Mouse (Mus musculus) midbrain, embryonic 14.5 days (tissue): ENCODE data around the gene Polr3a. TPM values are rescaled to one million over a fixed set of nuclear protein-coding genes. Genes with fewer than 3 reads are reported as not detected.

Source experiments
- ATAC-seq: fragments of 200-750 bp; cut with Nextera tagmentation; 2 replicates; pipeline ENCODE4 v1.8.0; 2017; ENCODE audit warnings: moderate number of reproducible peaks, moderate library complexity; ENCODE audit not compliant: low FRiP score, low TSS enrichment
- DNase-seq: peaks from one replicate; pipeline ENCODE4 v3.0.0-alpha.2; 2015
- H3K27ac ChIP-seq: fragments of 300-500 bp; sonication (generic); replicated peaks from 2 replicates; pipeline ENCODE4 v1.5.1; 2014; ENCODE audit warnings: mild to moderate bottlenecking, low read depth, low read length, moderate library complexity
- H3K27me3 ChIP-seq: fragments of 300-500 bp; sonication (generic); 2 replicates; pipeline ENCODE4 v1.6.1; 2014; ENCODE audit warnings: low read length, control low read depth, mixed read lengths; ENCODE audit not compliant: control insufficient read depth, insufficient read depth
- H3K36me3 ChIP-seq: fragments of 300-500 bp; sonication (generic); 2 replicates; pipeline ENCODE4 v1.6.1; 2014; ENCODE audit warnings: low read length, control low read depth; ENCODE audit not compliant: control insufficient read depth, insufficient read depth
- H3K4me1 ChIP-seq: fragments of 300-500 bp; sonication (generic); 2 replicates; pipeline ENCODE4 v1.6.1; 2014; ENCODE audit warnings: mild to moderate bottlenecking, antibody characterized with exemption, low read length, control low read depth; ENCODE audit not compliant: control insufficient read depth, insufficient read depth
- H3K4me2 ChIP-seq: fragments of 300-500 bp; sonication (generic); 2 replicates; pipeline ENCODE4 v1.6.1; 2014; ENCODE audit warnings: mild to moderate bottlenecking, low read length, moderate library complexity
- H3K4me3 ChIP-seq: fragments of 300-500 bp; sonication (generic); replicated peaks from 2 replicates; pipeline ENCODE4 v1.5.1; 2014; ENCODE audit warnings: low read depth, low read length
- H3K9ac ChIP-seq: fragments of 300-500 bp; sonication (generic); replicated peaks from 2 replicates; pipeline ENCODE4 v1.6.1; 2014; ENCODE audit warnings: mild to moderate bottlenecking, low read length, moderate library complexity
- H3K9me3 ChIP-seq: fragments of 300-500 bp; sonication (generic); 2 replicates; pipeline ENCODE4 v1.6.1; 2016; ENCODE audit warnings: low read length, control low read depth, mixed read lengths; ENCODE audit not compliant: control insufficient read depth
- WGBS: fragments of 180-500 bp; shearing (Covaris S2); extraction: QIAGEN DNeasy Blood & Tissue Kit; methylation state at CpG from one replicate; pipeline ENCODE4 v1.1.7; 2014; 5-methylcytosine and 5-hydroxymethylcytosine counted together
- polyA plus RNA-seq: library from polyadenylated mRNA; unstranded; fragments of >200 nt; fragmentation: Nextera tagmentation; extraction: Ambion mirVana; gene quantifications from 2 replicates; pipeline ENCODE4 v1.2.1, GENCODE M21; 2014

Gene Polr3a
- polyA plus RNA-seq, 1 experiment from 2014 or later: 21.0 TPM

- no peak for ATAC-seq
- peaks cover 17% of the 10 kb centered on the region for H3K4me1 ChIP-seq
- no peak overlapping the region for H3K4me3 ChIP-seq
- H3K9me3 ChIP-seq: 0 out of 2 replicates have a peak, but pooled peaks cover 7% of the 10 kb centered on the region
- no peak overlapping the region for H3K27ac ChIP-seq
- no peak overlapping the region for H3K4me2 ChIP-seq
- no peak for DNase-seq
- WGBS: 87% methylated on average over 2 of the region's 2 CpGs
- no peaks in the 10 kb centered on the region for H3K36me3 ChIP-seq
- H3K27me3 ChIP-seq: no peaks in the 10 kb centered on the region
- no peak overlapping the region for H3K9ac ChIP-seq
These were observed 23.8 kb upstream of the Polr3a start for GRCm38 (mm10) chr14:24510679-24511078.

- WGBS: 97% methylated on average over 1 of the region's 1 CpGs
- no peak for ATAC-seq
These were observed 23.4 kb upstream of the Polr3a start for GRCm38 (mm10) chr14:24510218-24510617.

GRCm38 (mm10) chr14:24509557-24509956 is 22.7 kb upstream of the Polr3a start:
- H3K4me2 ChIP-seq: no peak overlapping the region
- no peaks in the 10 kb centered on the region for H3K36me3 ChIP-seq
- no peak overlapping the region for H3K9ac ChIP-seq
- no peak overlapping the region for H3K27ac ChIP-seq
- no peak for ATAC-seq
- peaks cover 17% of the 10 kb centered on the region for H3K4me1 ChIP-seq
- H3K27me3 ChIP-seq: no peaks in the 10 kb centered on the region
- DNase-seq: no peak
- no peak overlapping the region for H3K4me3 ChIP-seq
- WGBS: 61% methylated on average over 5 of the region's 5 CpGs
- 0 out of 2 replicates have a peak, but pooled peaks cover 7% of the 10 kb centered on the region for H3K9me3 ChIP-seq

More at GRCm38 (mm10) chr14:24510218-24510617, 23.4 kb upstream of the Polr3a start:
- Histone ChIP-seq H3K9me3 (0 out of 2 replicates have a peak, but pooled peaks cover 7% of the 10 kb centered on the region), H3K4me2 (no peak overlapping the region), H3K27ac (no peak overlapping the region), H3K4me3 (no peak overlapping the region), H3K27me3 (no peaks in the 10 kb centered on the region), H3K36me3 (no peaks in the 10 kb centered on the region), H3K9ac (no peak overlapping the region), H3K4me1 (peaks cover 17% of the 10 kb centered on the region)
- no peak for DNase-seq

- 11% methylated on average over 18 of the region's 18 CpGs for WGBS
- H3K9ac ChIP-seq: 0 out of 2 replicates have a peak overlapping the region, but pooled peaks have one; percentile 2
- H3K36me3 ChIP-seq: no peaks in the 10 kb centered on the region
- H3K4me1 ChIP-seq: peaks cover 17% of the 10 kb centered on the region
- no peak for ATAC-seq
- peak overlapping the region; percentile 43 for H3K4me2 ChIP-seq
- H3K27ac ChIP-seq: peak overlapping the region; percentile 49; the same call in 1 of the 2 replicates
- H3K9me3 ChIP-seq: 0 out of 2 replicates have a peak, but pooled peaks cover 7% of the 10 kb centered on the region
- no peak overlapping the region for H3K4me3 ChIP-seq
- peak; percentile 50 for DNase-seq
- H3K27me3 ChIP-seq: no peaks in the 10 kb centered on the region
These were observed 21.4 kb upstream of the Polr3a start for GRCm38 (mm10) chr14:24508070-24508773.

GRCm38 (mm10) chr14:24507452-24508069 is 20.7 kb upstream of the Polr3a start:
- ATAC-seq (no peak), DNase-seq (no peak)
- Histone ChIP-seq H3K9me3 (0 out of 2 replicates have a peak, but pooled peaks cover 7% of the 10 kb centered on the region), H3K9ac (no peak overlapping the region), H3K4me2 (no peak overlapping the region), H3K27me3 (no peaks in the 10 kb centered on the region), H3K27ac (peak overlapping the region; percentile 49; the same call in 1 of the 2 replicates), H3K36me3 (no peaks in the 10 kb centered on the region), H3K4me1 (peaks cover 17% of the 10 kb centered on the region), H3K4me3 (no peak overlapping the region)
- 28% methylated on average over 14 of the region's 14 CpGs for WGBS

GRCm38 (mm10) chr14:24501256-24501655 is 14.4 kb upstream of the Polr3a start:
- H3K9me3 ChIP-seq: no peaks in the 10 kb centered on the region
- peak overlapping the region; percentile 92 for H3K27ac ChIP-seq
- H3K4me2 ChIP-seq: peak overlapping the region; percentile 24; the same call in 1 of the 2 replicates
- no peaks in the 10 kb centered on the region for H3K27me3 ChIP-seq
- H3K36me3 ChIP-seq: peaks cover 33% of the 10 kb centered on the region
- peaks cover 14% of the 10 kb centered on the region for H3K4me1 ChIP-seq
- peak overlapping the region; percentile 42; the same call in 1 of the 2 replicates for H3K9ac ChIP-seq
- H3K4me3 ChIP-seq: no peak overlapping the region
- ATAC-seq (peak; percentile 34; the same call in 1 of the 2 replicates), DNase-seq (peak; percentile 58)
- WGBS: 12% methylated on average over 4 of the region's 4 CpGs

- Histone ChIP-seq H3K27me3 (no peaks in the 10 kb centered on the region), H3K36me3 (peaks cover 37% of the 10 kb centered on the region), H3K4me1 (peaks cover 14% of the 10 kb centered on the region), H3K4me3 (no peak overlapping the region), H3K9me3 (no peaks in the 10 kb centered on the region), H3K9ac (peak overlapping the region; percentile 42; the same call in 1 of the 2 replicates), H3K27ac (peak overlapping the region; percentile 92), H3K4me2 (peak overlapping the region; percentile 24; the same call in 1 of the 2 replicates)
- ATAC-seq: peak; percentile 66; the same call in 1 of the 2 replicates
- DNase-seq: no peak
- WGBS: 2% methylated on average over 8 of the region's 8 CpGs
These were observed 14.0 kb upstream of the Polr3a start for GRCm38 (mm10) chr14:24500845-24501186.

- Histone ChIP-seq H3K9ac (peak overlapping the region; percentile 42; the same call in 1 of the 2 replicates), H3K36me3 (peaks cover 43% of the 10 kb centered on the region), H3K27me3 (no peaks in the 10 kb centered on the region), H3K4me2 (peak overlapping the region; percentile 24; the same call in 1 of the 2 replicates), H3K4me3 (no peak overlapping the region), H3K4me1 (peaks cover 14% of the 10 kb centered on the region), H3K27ac (peak overlapping the region; percentile 92), H3K9me3 (no peaks in the 10 kb centered on the region)
- WGBS: 17% methylated on average over 18 of the region's 18 CpGs
- DNase-seq (peak; percentile 96), ATAC-seq (peak; percentile 83)
These were observed 13.4 kb upstream of the Polr3a start for GRCm38 (mm10) chr14:24500091-24500844.
